Mouse (Mus musculus) myocyte (in vitro differentiated cells): ENCODE data around the gene Ttc36. TPM values are rescaled to one million over a fixed set of nuclear protein-coding genes. Genes with fewer than 3 reads are reported as not detected.
"Not testable (repeated sequence)": the region's sequence is repeated elsewhere in the genome, so short reads cannot be mapped to it uniquely, and the experiment has no call there.

Source experiments
- H3K27me3 ChIP-seq: one replicate; pipeline ENCODE4 v1.6.1; 2011; ENCODE audit not compliant: control insufficient read depth, insufficient read depth, insufficient read length
- H3K36me3 ChIP-seq: one replicate; pipeline ENCODE4 v1.6.1; 2011; ENCODE audit not compliant: control insufficient read depth, insufficient read depth
- H3K4me2 ChIP-seq: one replicate; pipeline ENCODE4 v1.6.1; 2011; ENCODE audit warnings: low read depth, control low read depth
- H3K4me3 ChIP-seq: one replicate; pipeline ENCODE4 v1.5.1; 2011; ENCODE audit warnings: mild to moderate bottlenecking, control low read depth, moderate library complexity
- H3K79me2 ChIP-seq: one replicate; pipeline ENCODE4 v1.6.1; 2011; ENCODE audit not compliant: control insufficient read depth, insufficient read depth
- H3ac ChIP-seq: one replicate; pipeline ENCODE4 v1.6.1; 2011; ENCODE audit not compliant: control insufficient read depth, insufficient read length
- CEBPB ChIP-seq: IDR thresholded peaks from 2 replicates; pipeline ENCODE4 v1.6.1; 2011; ENCODE audit warnings: mild to moderate bottlenecking, moderate library complexity; ENCODE audit not compliant: poor library complexity, insufficient read depth, severe bottlenecking
- E2F4 ChIP-seq: IDR thresholded peaks from one replicate; pipeline ENCODE4 v1.6.1; 2011; ENCODE audit warnings: mild to moderate bottlenecking, control low read depth, moderate library complexity; ENCODE audit not compliant: insufficient read depth
- MAX ChIP-seq: IDR thresholded peaks from one replicate; pipeline ENCODE4 v1.6.1; 2011; ENCODE audit warnings: low read depth, mild to moderate bottlenecking, control low read depth
- MYOD1 ChIP-seq, 3 experiments: IDR thresholded peaks; one replicate each; pipeline ENCODE4 v1.6.1; 2011; ENCODE audit warnings: control low read depth in 2 of 3, low read depth in 2 of 3, mild to moderate bottlenecking in 2 of 3, moderate library complexity in 1 of 3; ENCODE audit not compliant: insufficient read length in 2 of 3, control insufficient read depth in 1 of 3
- MYOG ChIP-seq, 3 experiments: IDR thresholded peaks; one replicate each; pipeline ENCODE4 v1.6.1; 2011; ENCODE audit warnings: control low read depth in 2 of 3, low read depth in 2 of 3, mild to moderate bottlenecking in 2 of 3; ENCODE audit not compliant: insufficient read length in 2 of 3, control insufficient read depth in 1 of 3, insufficient read depth in 1 of 3
- POLR2A ChIP-seq: IDR thresholded peaks from one replicate; pipeline ENCODE4 v1.6.1; 2011; ENCODE audit warnings: low read depth, mild to moderate bottlenecking, control low read depth, moderate library complexity; ENCODE audit not compliant: insufficient read length
- POLR2AphosphoS2 ChIP-seq: IDR thresholded peaks from one replicate; pipeline ENCODE4 v1.6.1; 2011; ENCODE audit warnings: low read depth, control low read depth; ENCODE audit not compliant: insufficient read length
- REST ChIP-seq: IDR thresholded peaks from one replicate; pipeline ENCODE4 v1.6.1; 2011; ENCODE audit warnings: mild to moderate bottlenecking, control low read depth, moderate library complexity; ENCODE audit not compliant: insufficient read depth, insufficient read length
- SRF ChIP-seq: IDR thresholded peaks from one replicate; pipeline ENCODE4 v1.6.1; 2011; ENCODE audit warnings: low read depth; ENCODE audit not compliant: control insufficient read depth, insufficient read length
- TCF12 ChIP-seq: IDR thresholded peaks from one replicate; pipeline ENCODE4 v1.6.1; 2011; ENCODE audit warnings: mild to moderate bottlenecking, control low read depth; ENCODE audit not compliant: poor library complexity, insufficient read depth, severe bottlenecking
- TCF3 ChIP-seq: IDR thresholded peaks from one replicate; pipeline ENCODE4 v1.6.1; 2011; ENCODE audit warnings: low read depth, control low read depth; ENCODE audit not compliant: insufficient read length
- USF1 ChIP-seq: IDR thresholded peaks from one replicate; pipeline ENCODE4 v1.6.1; 2011; ENCODE audit warnings: low read depth, mild to moderate bottlenecking, control low read depth, moderate library complexity
- polyA plus RNA-seq: library from polyadenylated mRNA; unstranded; fragments of >200 nt; fragmentation: generic; extraction: Trizol; gene quantifications from one replicate; pipeline ENCODE4 v1.2.1, GENCODE M21; 2012; ENCODE audit warnings: missing spikeins

The Ttc36 gene
- polyA plus RNA-seq, 1 experiment, result 0.12 TPM

- TF ChIP-seq MYOD1 (IDR thresholded peaks at IDR 0.05; ENCODE audit: control insufficient read depth in 1 of 3, insufficient read length in 2 of 3, low read depth in 2 of 3) (no peak), POLR2AphosphoS2 (peak; percentile 45), MAX (no peak), TCF12 (no peak)
- Histone ChIP-seq H3K4me2 (no peak overlapping the region), H3K79me2 (no peaks in the 10 kb centered on the region), H3K4me3 (no peak overlapping the region), H3ac (no peak overlapping the region), H3K27me3 (no peaks in the 10 kb centered on the region), H3K36me3 (peaks cover 5% of the 10 kb centered on the region)
Measured at GRCm38 (mm10) chr9:44792842-44793241, 10.0 kb downstream of the Ttc36 start.

DNA sequence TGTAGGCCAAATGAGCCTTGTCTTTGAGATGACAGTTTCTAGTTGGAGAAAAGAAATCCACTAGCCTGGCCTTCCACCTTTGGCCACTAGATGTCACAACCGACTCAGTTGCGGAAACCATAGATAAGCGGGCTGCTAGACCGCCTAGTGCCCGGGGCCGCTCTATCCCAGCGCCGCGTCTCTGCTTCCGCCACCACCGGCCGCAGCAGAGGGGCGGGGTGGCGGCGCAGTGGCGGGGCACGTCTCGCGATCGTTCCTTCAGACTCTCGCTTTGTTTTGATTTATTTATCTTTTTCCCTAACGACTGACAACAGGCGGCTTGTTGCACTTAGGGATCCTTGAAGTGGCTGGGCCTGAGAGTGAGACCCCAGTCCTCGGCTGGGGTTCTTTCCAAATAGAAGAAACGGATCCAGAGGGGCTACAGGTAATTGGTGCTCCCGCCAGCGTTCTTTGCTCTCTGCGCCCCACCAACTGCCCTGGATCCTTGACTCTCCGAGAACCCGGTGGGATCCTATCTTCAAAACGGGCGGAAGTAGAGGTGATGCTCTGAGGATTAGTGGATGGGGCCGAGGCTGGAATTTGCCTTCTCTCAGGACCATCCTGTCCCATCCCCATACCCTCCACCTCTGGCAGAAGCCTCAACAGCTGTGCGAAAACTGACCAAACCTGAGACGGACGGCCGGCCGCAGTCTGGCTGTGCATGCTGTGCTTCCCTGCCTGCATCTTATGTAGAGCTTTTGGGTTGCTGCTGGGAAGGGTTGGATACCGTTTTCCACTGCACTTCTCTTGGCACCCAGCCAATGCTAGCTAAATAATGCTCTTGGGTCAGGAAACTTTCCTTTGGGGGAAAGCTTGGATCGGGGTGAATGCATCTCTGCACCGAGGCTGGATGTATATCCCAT is 29.9 kb downstream of the Ttc36 start:
- Histone ChIP-seq H3K4me2 (peak overlapping the region; percentile 97), H3ac (no peak overlapping the region), H3K79me2 (peaks cover 9% of the 10 kb centered on the region), H3K36me3 (peaks cover 6% of the 10 kb centered on the region), H3K4me3 (peak overlapping the region; percentile 69), H3K27me3 (no peaks in the 10 kb centered on the region)
- peak; percentile 22 for TF ChIP-seq SRF
- TF ChIP-seq USF1, result no peak
- no peak for TF ChIP-seq CEBPB
- TF ChIP-seq POLR2AphosphoS2, result peak; percentile 40
- TF ChIP-seq REST, result no peak
- peak in 1 of 3 experiments; percentile 30 for TF ChIP-seq MYOD1 (IDR thresholded peaks at IDR 0.05; ENCODE audit: control insufficient read depth in 1 of 3, insufficient read length in 2 of 3, low read depth in 2 of 3)
- TF ChIP-seq POLR2A, result peak; percentile 73
- peak in 1 of 3 experiments; percentile 46 for TF ChIP-seq MYOG (IDR thresholded peaks at IDR 0.05; ENCODE audit: control insufficient read depth in 1 of 3, insufficient read depth in 1 of 3, insufficient read length in 2 of 3, low read depth in 2 of 3)
- no peak for TF ChIP-seq TCF3

DNA sequence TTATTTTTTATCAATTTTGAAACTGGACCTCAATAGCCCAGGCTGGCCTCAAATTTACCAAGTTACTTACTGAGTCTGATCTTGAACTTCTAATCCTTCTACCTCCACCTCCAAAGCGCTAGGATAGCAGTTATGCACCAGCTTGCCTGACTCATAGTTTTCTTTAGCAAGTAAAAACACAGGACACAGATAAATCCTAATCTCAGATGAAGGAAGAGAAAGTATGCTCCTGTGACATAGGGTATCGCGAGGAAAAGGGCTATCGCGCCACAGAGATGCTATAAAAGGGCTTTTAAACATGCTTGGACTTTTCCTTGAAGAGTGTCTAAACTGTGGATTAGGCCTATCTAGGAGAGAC is 30.5 kb downstream of the Ttc36 start:
- Histone ChIP-seq H3ac (no peak overlapping the region), H3K4me3 (peak overlapping the region; percentile 69), H3K27me3 (no peaks in the 10 kb centered on the region), H3K4me2 (peak overlapping the region; percentile 35), H3K36me3 (peaks cover 6% of the 10 kb centered on the region), H3K79me2 (peaks cover 9% of the 10 kb centered on the region)
- TF ChIP-seq REST (no peak), MYOG (IDR thresholded peaks at IDR 0.05; ENCODE audit: control insufficient read depth in 1 of 3, insufficient read depth in 1 of 3, insufficient read length in 2 of 3, low read depth in 2 of 3) (no peak), MAX (no peak), MYOD1 (IDR thresholded peaks at IDR 0.05; ENCODE audit: control insufficient read depth in 1 of 3, insufficient read length in 2 of 3, low read depth in 2 of 3) (no peak), POLR2AphosphoS2 (no peak), TCF12 (no peak), E2F4 (no peak), SRF (no peak)

DNA sequence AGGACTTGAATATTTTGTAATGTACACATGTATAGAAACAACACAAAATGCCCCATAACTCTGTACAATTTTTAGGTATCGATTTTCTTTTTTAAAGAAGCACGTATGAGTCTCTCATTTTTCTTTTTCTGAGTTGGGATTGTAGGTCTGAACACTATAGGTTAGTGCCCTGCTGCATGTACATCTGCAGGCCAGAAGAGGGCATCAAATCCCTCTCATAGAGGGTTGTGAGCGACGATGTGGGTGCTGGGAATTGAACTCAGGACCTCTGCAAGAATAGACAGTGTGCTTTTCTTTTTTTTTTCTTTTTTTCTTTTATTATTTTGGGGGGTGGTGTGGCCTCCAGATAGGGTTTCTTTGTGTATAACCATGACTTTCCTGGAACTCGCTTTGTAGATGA is 31.5 kb downstream of the Ttc36 start:
- TF ChIP-seq MYOD1 (IDR thresholded peaks at IDR 0.05; ENCODE audit: control insufficient read depth in 1 of 3, insufficient read length in 2 of 3, low read depth in 2 of 3), result no peak
- TF ChIP-seq POLR2AphosphoS2, result no peak
- TF ChIP-seq TCF3, result no peak
- Histone ChIP-seq H3K4me3 (no peak overlapping the region), H3ac (no peak overlapping the region), H3K4me2 (no peak overlapping the region), H3K27me3 (no peaks in the 10 kb centered on the region), H3K36me3 (peaks cover 6% of the 10 kb centered on the region), H3K79me2 (peaks cover 19% of the 10 kb centered on the region)

DNA sequence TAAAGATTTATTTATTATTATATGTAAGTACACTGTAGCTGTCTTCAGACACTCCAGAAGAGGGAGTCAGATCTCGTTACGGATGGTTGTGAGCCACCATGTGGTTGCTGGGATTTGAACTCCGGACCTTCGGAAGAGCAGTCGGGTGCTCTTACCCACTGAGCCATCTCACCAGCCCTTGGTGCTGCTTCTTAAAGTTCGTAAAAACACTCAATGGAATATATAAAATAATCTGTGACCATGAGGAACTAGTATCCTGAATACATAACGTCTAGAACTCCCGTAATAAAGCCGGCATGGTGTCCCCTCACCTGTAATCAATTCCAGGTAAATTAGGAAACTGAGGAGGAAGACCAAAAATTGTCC is 34.9 kb downstream of the Ttc36 start:
- Histone ChIP-seq H3K79me2 (peaks cover 44% of the 10 kb centered on the region), H3K4me3 (peak overlapping the region; percentile 79), H3K4me2 (peak overlapping the region; percentile 10), H3ac (peak overlapping the region; percentile 76)
- not testable (repeated sequence) for H3K27me3 ChIP-seq, H3K36me3 ChIP-seq
